Comparison of ENCODE assay signal across 9 mouse cellular contexts in the genomic region with DNA sequence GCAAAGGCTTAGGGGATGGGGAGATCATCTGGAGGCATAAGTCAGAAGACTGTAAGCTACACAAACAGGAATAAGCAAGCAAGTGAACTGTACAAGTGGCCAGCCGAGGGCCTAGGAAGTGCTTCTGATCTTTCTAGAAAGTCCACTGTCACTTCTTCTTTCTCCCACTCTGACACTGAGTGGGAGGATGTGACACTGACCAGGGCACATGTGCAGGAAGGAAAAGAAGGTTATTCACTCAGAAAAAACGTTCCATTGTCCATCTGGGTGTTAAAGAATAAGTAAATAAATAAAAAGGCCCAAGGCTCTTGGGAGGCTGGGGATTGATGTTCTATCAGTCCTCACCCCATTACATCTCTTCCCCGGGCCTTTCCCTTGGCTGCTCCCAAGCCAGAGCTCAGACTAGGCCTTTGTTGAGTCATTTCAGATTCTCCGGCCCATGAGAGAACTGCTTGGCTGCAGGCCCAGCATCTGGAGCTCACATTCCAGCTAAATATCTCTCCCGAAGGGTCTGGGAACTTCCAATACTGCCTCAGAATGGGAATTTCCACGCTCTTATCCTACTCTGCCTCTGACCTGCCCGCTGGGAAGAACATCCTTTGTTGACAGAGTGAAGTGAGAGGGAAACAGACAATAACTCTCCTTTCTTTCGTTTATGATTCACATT. TPM values are rescaled to one million over a fixed set of nuclear protein-coding genes. Genes with fewer than 3 reads are reported as not detected.
DNase-seq lines count a peak whose midpoint lies in the region; ATAC-seq lines count a peak whose summit lies in the region.
"Had no signal": no experiment of that assay in that cellular context is flagged by ENCODE, and none has a peak within 500 bp of the region (broad histone marks: within the 10 kb centered on the region; RNA-seq: fewer than 3 reads in every experiment).

No protein-coding gene starts in this region.

- H3K36me3 ChIP-seq in hindbrain, embryonic 10.5 days = no peaks in the 10 kb centered on the region
- no peaks in the 10 kb centered on the region for H3K36me3 ChIP-seq in hindbrain, embryonic 11.5 days (ENCODE audit: control insufficient read depth, insufficient read depth, low read length)
- no peaks in the 10 kb centered on the region for H3K36me3 ChIP-seq in heart, embryonic 16.5 days (ENCODE audit: control insufficient read depth, insufficient read depth)
- H3K36me3 ChIP-seq in neural tube, embryonic 13.5 days = no peaks in the 10 kb centered on the region

- no peak overlapping the region for H3K4me3 ChIP-seq in hindbrain, embryonic 10.5 days
- H3K4me3 ChIP-seq in hindbrain, embryonic 11.5 days (ENCODE audit: low read depth, low read length) = no peak overlapping the region
- H3K4me3 ChIP-seq in heart, embryonic 16.5 days (ENCODE audit: low read length) = no peak overlapping the region
- H3K4me3 ChIP-seq in neural tube, embryonic 13.5 days = no peak overlapping the region
- H3K4me3 ChIP-seq: erythroblast, embryonic 14.5 days had no signal

- peaks cover 6% of the 10 kb centered on the region; the same call in 1 of the 2 replicates for H3K4me1 ChIP-seq in hindbrain, embryonic 10.5 days (replicated peaks)
- H3K4me1 ChIP-seq in hindbrain, embryonic 11.5 days (replicated peaks; ENCODE audit: control insufficient read depth, insufficient read depth, low read length) = no peaks in the 10 kb centered on the region
- peaks cover 13% of the 10 kb centered on the region for H3K4me1 ChIP-seq in heart, embryonic 16.5 days (ENCODE audit: control insufficient read depth, insufficient read depth, low read length)
- H3K4me1 ChIP-seq in neural tube, embryonic 13.5 days (replicated peaks) = peaks cover 26% of the 10 kb centered on the region

- H3K27ac ChIP-seq in hindbrain, embryonic 10.5 days = peak overlapping the region; percentile 50; the same call in 1 of the 2 replicates
- H3K27ac ChIP-seq in hindbrain, embryonic 11.5 days (ENCODE audit: low read depth, low read length) = no peak overlapping the region
- H3K27ac ChIP-seq in heart, embryonic 16.5 days (ENCODE audit: low read length) = peak overlapping the region; percentile 64
- peak overlapping the region; percentile 63 for H3K27ac ChIP-seq in neural tube, embryonic 13.5 days (replicated peaks)

- no peak overlapping the region for H3K4me2 ChIP-seq in hindbrain, embryonic 11.5 days (replicated peaks; ENCODE audit: low read depth, low read length)
- no peak overlapping the region for H3K4me2 ChIP-seq in heart, embryonic 16.5 days (ENCODE audit: low read depth, low read length)
- H3K4me2 ChIP-seq in neural tube, embryonic 13.5 days = no peak overlapping the region

- DNase-seq in hindbrain, embryonic 10.5 days (ENCODE audit: low spot score) = peak; percentile 5
- DNase-seq in hindbrain, embryonic 11.5 days (ENCODE audit: low spot score) = no peak
- DNase-seq in brain, adult 2 months (ENCODE audit: low read depth, low spot score) = peak; percentile 66
- peak; percentile 78 for DNase-seq in kidney, postnatal 14 days
- no peak for DNase-seq in cerebellum, adult 9-10 months
- no peak for DNase-seq in c-Kit-positive CD71-positive TER-119-positive erythroid progenitor cells, embryonic 14.5 days (ENCODE audit: low spot score)

- H3K9me3 ChIP-seq in hindbrain, embryonic 10.5 days = no peaks in the 10 kb centered on the region
- no peaks in the 10 kb centered on the region for H3K9me3 ChIP-seq in hindbrain, embryonic 11.5 days (ENCODE audit: control insufficient read depth, low read length)
- H3K9me3 ChIP-seq in heart, embryonic 16.5 days (replicated peaks; ENCODE audit: control insufficient read depth, low read length) = no peaks in the 10 kb centered on the region
- H3K9me3 ChIP-seq in neural tube, embryonic 13.5 days = no peaks in the 10 kb centered on the region

- no peaks in the 10 kb centered on the region for H3K27me3 ChIP-seq in hindbrain, embryonic 10.5 days (ENCODE audit: insufficient read depth, poor library complexity, severe bottlenecking)
- no peaks in the 10 kb centered on the region for H3K27me3 ChIP-seq in hindbrain, embryonic 11.5 days (ENCODE audit: control insufficient read depth, insufficient read depth, low read length)
- H3K27me3 ChIP-seq in heart, embryonic 16.5 days (ENCODE audit: control insufficient read depth, insufficient read depth, low read length) = no peaks in the 10 kb centered on the region
- H3K27me3 ChIP-seq in neural tube, embryonic 13.5 days = no peaks in the 10 kb centered on the region

- WGBS in hindbrain, embryonic 10.5 days = 50% methylated on average over 8 of the region's 8 CpGs
- 49% methylated on average over 8 of the region's 8 CpGs for WGBS in hindbrain, embryonic 11.5 days
- WGBS in heart, embryonic 16.5 days = 21% methylated on average over 8 of the region's 8 CpGs
- 29% methylated on average over 8 of the region's 8 CpGs for WGBS in neural tube, embryonic 13.5 days

- H3K9ac ChIP-seq in hindbrain, embryonic 11.5 days (ENCODE audit: low read depth, low read length) = no peak overlapping the region
- no peak overlapping the region for H3K9ac ChIP-seq in heart, embryonic 16.5 days (ENCODE audit: low read length)
- no peak overlapping the region for H3K9ac ChIP-seq in neural tube, embryonic 13.5 days

- ATAC-seq in hindbrain, embryonic 11.5 days (ENCODE audit: low FRiP score) = no peak
- peak; percentile 80 for ATAC-seq in heart, embryonic 16.5 days (replicated peaks; ENCODE audit: extremely low read depth, insufficient read depth, low FRiP score)
- ATAC-seq in neural tube, embryonic 13.5 days (ENCODE audit: low read depth) = no peak

RNA-seq across cellular contexts. Expression of gene Ccl2, which starts 2.6 kb away (rescaled TPM):
- polyA plus RNA-seq in hindbrain, embryonic 10.5 days (2016; fragmentation: Nextera tagmentation; extraction: Ambion mirVana) = 0.80 and 1.0 TPM in 2 replicates
- 2.3 and 2.4 TPM in 2 replicates for polyA plus RNA-seq in hindbrain, embryonic 11.5 days (2014; fragmentation: Nextera tagmentation; extraction: Ambion mirVana)
- 9.1 and 12.3 TPM in 2 replicates for polyA plus RNA-seq in heart, embryonic 16.5 days (2015; fragmentation: Nextera tagmentation; extraction: Ambion mirVana)
- polyA plus RNA-seq in neural tube, embryonic 13.5 days (2015; fragmentation: Nextera tagmentation; extraction: Ambion mirVana) = 2.6 and 3.1 TPM in 2 replicates
- polyA plus RNA-seq: erythroblast, embryonic 14.5 days had no signal

RNA-seq across cellular contexts. Expression of gene Gm17268, which starts 5.6 kb away (rescaled TPM):
- polyA plus RNA-seq in hindbrain, embryonic 10.5 days (2016; fragmentation: Nextera tagmentation; extraction: Ambion mirVana) = not detected in 2 replicates
- not detected in 2 replicates for polyA plus RNA-seq in hindbrain, embryonic 11.5 days (2014; fragmentation: Nextera tagmentation; extraction: Ambion mirVana)
- polyA plus RNA-seq in heart, embryonic 16.5 days (2015; fragmentation: Nextera tagmentation; extraction: Ambion mirVana) = not detected in 2 replicates
- not detected in 2 replicates for polyA plus RNA-seq in neural tube, embryonic 13.5 days (2015; fragmentation: Nextera tagmentation; extraction: Ambion mirVana)
- polyA plus RNA-seq: erythroblast, embryonic 14.5 days had no signal

RNA-seq across cellular contexts. Expression of gene Ccl7, which starts 12.7 kb away (rescaled TPM):
- polyA plus RNA-seq in hindbrain, embryonic 10.5 days (2016; fragmentation: Nextera tagmentation; extraction: Ambion mirVana) = 0.21 TPM in 1 of 2 replicates, not detected in the other
- polyA plus RNA-seq in hindbrain, embryonic 11.5 days (2014; fragmentation: Nextera tagmentation; extraction: Ambion mirVana) = 1.0 TPM in 1 of 2 replicates, not detected in the other
- polyA plus RNA-seq in heart, embryonic 16.5 days (2015; fragmentation: Nextera tagmentation; extraction: Ambion mirVana) = 3.4 and 6.0 TPM in 2 replicates
- polyA plus RNA-seq in neural tube, embryonic 13.5 days (2015; fragmentation: Nextera tagmentation; extraction: Ambion mirVana) = 1.3 and 3.1 TPM in 2 replicates
- polyA plus RNA-seq: erythroblast, embryonic 14.5 days had no signal

RNA-seq across cellular contexts. Expression of gene Ccl11, which starts 24.8 kb away (rescaled TPM):
- polyA plus RNA-seq in hindbrain, embryonic 10.5 days (2016; fragmentation: Nextera tagmentation; extraction: Ambion mirVana) = not detected in 2 replicates
- not detected in 2 replicates for polyA plus RNA-seq in hindbrain, embryonic 11.5 days (2014; fragmentation: Nextera tagmentation; extraction: Ambion mirVana)
- 3.3 and 5.0 TPM in 2 replicates for polyA plus RNA-seq in heart, embryonic 16.5 days (2015; fragmentation: Nextera tagmentation; extraction: Ambion mirVana)
- polyA plus RNA-seq in neural tube, embryonic 13.5 days (2015; fragmentation: Nextera tagmentation; extraction: Ambion mirVana) = 1.1 and 1.4 TPM in 2 replicates
- polyA plus RNA-seq: erythroblast, embryonic 14.5 days had no signal

Comparison
In these comparisons a context has a peak if more than half of its experiments do, and no peak if none do; other contexts are left out.
1. DNase-seq: peak in hindbrain, embryonic 10.5 days (single experiment), brain, adult 2 months (single experiment) and kidney, postnatal 14 days (single experiment); none in hindbrain, embryonic 11.5 days (single experiment), cerebellum, adult 9-10 months (single experiment) and c-Kit-positive CD71-positive TER-119-positive erythroid progenitor cells, embryonic 14.5 days (single experiment).